Mouse (Mus musculus): Measurements from ENCODE around the gene Sdsl.

Sdsl gene

DNA sequence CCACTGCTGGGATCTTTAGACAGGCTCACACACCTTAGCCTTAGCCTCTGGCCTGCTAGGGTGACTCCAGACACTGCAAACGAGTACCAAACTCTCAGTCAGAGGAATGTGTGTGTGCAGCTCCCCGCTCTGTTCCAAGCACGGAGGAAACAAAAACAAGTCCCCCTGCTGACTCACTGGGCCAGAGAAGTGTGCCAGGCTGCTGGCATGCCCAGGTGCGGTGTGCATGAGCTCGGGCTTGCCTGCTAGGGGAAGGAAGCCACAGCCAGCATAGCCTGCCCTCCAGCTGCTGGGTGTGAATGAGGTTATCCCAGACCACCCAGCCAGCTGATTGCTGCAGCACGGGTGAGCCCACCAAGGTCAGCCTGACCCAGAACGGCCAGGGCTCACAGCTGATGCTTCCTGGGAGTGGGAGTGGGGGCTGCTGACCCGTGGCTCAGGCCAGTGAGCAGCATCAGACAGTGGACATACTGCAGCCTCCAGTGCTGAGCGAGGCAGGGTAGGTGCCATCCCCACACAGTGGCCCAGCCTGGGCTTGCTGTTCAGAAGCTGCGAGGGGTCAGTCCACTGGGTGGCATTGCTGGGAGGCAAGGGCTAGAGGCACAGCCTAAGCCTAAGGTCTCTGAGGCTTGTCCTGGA lies 22.6 kb upstream of the Sdsl start:
- intact Hi-C loops (cut with DNase I), result no loop called here

DNA sequence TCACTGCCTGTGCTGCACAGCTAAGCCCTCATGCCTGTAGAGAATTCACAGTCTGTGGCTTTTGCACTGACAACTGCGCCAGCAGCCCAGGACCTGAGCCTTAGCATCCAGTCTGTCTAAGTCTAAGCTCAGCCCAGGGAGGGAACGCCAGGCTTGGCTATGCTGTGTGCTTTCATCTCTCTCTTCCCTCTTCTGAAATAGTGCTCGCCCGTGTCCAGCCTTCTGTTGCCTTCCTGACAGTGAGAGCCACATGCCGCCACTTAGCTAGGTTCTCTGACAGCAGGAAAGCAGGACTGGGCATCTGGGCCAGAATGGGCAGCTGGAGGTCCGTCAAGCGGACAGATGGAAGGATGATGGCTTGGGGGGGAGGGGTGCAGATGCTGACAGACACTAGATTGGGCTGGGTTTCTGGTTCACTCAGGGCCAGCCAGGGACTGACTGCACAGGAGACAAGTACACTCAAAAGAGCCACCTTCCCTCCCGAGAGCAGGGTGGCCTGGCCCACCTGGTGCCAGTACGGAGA lies 21.3 kb upstream of the Sdsl start:
- intact Hi-C loops (cut with DNase I), result no loop called here

DNA sequence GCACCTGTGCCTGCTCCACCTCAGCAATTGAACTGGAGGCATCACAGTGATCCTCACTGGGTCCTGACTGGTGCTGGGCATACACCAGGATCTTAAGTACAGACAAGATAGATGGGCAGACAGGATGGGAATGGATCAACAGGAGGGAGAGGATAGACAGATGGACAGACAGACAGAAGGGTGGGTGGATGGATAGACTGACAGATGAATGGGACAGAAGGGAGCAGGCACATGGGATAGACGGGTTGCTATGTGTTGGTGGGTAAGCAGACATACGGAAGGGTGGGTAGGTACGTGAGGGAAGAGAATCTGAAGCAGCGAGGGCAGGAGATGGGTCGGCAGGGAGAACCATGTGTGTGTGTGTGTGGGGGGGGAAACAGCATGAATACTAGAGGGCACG lies 20.8 kb upstream of the Sdsl start:
- intact Hi-C loops (cut with DNase I), result no loop called here

DNA sequence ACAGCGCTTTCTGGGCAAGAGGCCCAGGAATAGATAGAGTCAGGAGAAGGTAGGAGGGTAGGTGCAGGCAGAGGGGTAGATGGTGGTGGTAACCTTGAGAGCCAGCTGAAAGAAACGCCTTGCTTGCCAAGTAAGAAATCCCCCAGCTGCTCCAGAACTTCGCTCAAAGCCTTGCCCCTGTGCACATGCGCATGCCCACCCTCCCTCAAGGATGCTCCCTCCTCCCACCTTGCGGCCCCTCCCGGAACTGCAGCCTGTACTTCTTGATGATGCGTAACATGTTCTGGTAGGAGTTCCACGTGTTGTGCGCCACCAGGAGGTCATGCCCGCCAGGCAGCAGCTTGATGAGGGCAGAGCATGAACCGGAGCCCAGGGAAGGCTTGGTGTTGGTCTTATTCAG lies 19.8 kb upstream of the Sdsl start:
- intact Hi-C loops (cut with DNase I), result no loop called here

DNA sequence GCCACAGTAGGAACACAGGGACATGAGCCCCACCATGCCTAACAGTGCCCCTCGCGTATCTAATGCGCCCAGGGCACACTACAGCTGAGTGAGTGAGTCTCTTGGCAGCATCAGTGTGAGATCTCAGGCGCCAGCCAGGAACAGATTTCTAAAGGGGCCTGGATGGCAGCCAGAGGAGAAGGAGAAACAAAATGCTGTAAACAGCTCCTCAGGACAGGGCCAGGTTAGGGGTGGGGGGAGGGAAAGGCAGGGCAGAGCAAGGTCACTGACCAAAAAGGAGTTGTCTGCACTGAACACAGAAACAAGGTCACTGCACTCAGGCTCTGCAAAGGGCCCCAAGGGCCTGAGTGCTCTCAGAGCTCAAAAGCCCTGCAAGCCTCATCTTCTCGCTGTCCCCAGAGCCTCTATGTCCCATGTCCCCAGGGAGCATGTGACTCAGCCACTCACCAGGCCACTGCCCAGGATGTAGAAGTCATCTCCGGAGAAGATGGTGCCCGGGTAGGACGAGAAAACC lies 18.1 kb upstream of the Sdsl start:
- intact Hi-C loops (cut with DNase I), result no loop called here

DNA sequence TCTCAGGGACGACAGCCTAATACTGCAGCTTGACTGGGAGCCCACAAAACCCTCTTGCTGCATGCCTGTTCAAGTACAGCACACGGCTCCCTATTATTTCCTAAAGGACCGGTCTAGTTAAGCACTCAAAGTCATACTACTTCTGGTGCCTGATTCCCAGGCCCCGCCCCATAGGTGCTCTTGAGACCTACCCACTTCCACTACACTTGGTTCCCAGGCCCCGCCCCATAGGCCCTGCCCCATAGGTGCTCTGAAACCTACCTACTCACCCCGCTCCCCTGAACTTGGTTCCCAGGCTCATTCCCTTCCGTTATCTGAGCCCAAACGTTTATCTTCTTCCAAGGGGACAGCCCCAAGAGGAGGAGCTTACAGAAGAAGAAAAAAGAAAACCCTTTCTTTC lies 15.2 kb upstream of the Sdsl start:
- intact Hi-C loops (cut with DNase I), result no loop called here

DNA sequence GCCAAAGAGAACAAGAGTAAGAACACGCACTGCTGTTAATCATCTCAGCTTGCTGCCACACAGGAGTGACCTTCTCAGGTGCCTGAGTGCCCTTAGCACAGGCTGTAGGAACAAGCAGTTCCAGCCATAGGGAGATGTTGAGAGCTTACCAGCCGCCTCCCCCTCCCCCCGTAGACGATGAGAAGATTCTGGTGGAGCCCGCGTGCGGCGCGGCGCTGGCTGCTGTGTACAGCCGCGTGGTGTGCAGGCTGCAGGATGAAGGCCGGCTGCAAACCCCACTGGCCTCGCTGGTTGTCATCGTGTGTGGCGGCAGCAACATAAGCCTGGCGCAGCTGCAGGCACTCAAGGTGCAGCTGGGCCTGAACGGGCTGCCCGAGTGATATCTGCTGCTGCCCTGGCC lies 10.8 kb upstream of the Sdsl start:
- intact Hi-C loops (cut with DNase I), result no loop called here

DNA sequence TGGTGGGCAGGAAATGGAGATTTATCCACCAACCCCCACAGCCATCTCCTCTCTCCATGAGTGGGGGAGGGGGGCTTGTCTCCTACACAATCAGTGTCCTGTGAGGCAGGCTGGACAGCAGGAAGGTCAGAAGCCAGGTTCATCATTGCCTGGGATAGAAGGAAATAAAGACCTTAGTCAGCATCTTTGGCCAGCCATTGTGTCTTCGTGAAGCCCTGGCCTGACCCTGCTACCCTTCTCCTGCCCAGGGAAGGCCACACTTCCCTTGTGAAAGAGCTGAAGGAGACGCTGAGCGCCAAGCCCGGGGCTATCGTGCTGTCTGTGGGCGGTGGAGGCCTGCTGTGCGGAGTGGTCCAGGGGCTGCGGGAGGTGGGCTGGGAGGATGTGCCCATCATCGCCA lies 8.6 kb upstream of the Sdsl start:
- intact Hi-C loops (cut with DNase I), result no loop called here

DNA sequence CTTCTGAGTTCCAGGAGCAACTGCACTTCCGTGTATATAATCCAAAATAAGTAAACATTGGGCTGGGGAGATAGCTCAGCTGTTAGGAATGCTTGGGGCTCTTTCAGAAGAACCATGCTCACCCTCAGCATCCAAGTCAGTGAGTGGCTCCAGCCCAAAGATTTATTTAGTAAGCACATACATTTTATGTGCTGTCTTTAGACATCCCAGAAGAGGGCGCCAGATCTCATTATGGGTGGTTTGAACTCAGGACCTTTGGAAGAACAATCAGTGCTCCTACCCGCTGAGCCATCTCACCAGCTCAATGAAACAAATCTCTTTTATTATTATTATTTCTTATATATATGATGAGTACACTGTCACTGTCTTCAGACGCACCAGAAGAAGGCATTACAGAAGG lies 6.9 kb upstream of the Sdsl start:
- intact Hi-C loops (cut with DNase I), result no loop called here

DNA sequence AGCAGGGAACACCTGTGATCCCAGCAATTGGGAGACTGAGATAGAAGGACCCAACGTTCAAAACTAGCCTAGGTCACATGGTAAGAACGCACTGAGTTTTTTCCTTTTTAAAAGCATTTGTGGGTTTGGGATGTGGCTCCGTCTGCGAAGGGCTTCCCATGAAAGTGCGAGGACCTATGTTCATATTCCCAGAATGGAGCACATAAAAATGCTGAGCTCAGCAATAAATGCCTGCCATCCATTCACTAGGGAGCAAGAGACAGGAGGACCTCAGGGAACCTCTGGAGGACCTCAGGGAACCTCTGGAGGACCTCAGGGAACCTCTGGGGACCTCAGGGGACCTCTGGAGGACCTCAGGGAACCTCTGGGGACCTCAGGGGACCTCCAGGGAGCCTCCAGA lies 5.4 kb upstream of the Sdsl start:
- intact Hi-C loops (cut with DNase I), result no loop called here

DNA sequence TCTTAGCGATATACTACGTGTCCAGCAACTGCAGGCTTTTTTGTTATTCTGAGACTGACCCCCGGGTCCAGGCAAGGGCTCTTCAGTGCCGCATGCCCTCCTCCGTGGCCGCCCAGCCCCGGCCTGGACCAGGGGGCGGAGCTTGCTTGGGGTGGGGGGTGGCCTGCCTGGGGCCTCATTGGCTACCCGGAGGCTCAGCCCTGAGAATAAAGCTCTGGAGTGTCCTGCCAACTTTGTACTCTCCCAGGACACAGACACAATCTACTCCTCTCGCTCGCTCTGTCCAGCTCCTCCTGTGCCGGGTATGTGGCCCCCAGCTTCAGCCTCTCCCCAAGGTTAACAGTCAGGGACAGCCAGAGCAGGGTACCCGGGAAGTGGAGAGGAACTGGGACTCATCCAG lies 3.7 kb upstream of the Sdsl start, which contains the start of gene Sds:
Gene Sds (plus strand): TSS at position 231 of the 400 bp plus-strand sequence.
- intact Hi-C loops (cut with DNase I), result no loop called here

DNA sequence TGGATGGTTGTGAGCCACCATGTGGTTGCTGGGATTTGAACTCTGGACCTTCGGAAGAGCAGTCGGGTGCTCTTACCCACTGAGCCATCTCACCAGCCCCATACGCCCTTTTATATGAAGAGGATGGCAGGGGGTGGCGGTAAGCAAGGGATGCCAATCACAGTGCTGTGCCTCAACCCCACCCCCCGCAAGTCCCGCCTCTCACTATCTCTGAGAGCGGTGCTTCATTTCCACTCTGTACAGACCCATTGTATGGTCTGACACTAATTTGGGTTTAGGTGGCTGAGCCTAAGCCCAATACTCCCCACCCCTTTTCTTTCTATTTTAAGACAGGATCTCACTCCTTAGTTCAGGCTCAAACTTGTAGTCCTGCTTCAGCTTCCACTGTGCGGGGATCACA lies 3.3 kb upstream of the Sdsl start:
- intact Hi-C loops (cut with DNase I), result no loop called here

DNA sequence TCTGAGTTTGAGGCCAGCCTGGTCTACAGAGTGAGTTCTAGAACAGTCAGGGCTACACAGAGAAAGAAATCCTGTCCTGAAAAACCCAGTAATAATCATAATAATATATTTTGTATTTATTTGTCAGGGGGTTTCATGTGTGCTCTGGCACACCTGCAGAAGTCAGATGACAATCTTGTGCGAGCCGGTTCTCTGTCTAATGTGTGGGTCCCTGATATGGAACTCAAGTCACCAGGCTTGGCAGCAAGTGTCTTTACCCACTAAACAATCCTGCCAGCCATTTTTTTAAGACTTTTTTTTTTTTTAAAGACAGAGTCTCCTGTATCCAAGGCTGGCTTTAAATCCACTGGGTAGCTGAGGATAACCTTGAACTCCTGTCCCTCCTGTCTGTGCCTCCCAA lies 751 bp upstream of the Sdsl start:
- intact Hi-C loops (cut with DNase I), result no loop called here

DNA sequence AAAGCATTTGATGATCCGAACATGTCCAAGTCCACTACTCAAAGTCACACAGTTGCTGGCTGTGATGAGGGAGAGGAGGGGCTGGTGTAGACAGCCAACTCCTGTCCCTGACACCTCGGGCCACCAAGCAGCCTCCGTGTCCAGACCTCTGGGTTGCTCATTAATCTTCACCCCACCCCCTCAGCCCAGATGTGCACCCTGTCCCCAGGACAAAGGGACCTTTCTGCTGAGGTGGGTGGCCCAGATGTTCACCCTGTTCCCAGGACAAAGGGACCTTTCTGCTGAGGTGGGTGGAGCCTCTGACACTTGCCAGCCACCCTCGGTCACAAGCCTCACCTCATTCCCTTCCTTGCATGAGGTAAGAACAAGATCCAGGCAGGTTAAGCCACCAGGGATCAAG lies 1.1 kb downstream of the Sdsl start:
- intact Hi-C loops (cut with DNase I), result no loop called here

DNA sequence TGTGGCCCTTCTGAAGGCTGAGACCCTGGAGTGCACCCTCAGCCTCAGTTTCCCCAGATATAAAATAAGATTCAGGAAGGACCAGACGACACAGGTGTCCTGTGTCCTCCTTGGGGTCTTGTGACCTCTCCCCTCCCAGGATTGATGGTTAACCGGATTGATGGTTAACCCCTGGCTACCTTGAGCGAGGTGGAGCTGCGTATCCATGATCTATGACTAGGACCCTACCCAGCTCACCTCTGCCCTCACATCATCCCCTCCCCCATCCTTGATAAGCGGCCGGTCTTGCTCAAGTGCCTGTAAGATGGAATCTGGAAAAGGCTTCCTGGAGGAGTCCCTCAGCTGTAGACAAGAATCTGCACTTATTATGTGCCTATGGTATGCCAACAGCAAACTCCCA lies 3.8 kb downstream of the Sdsl start:
- intact Hi-C loops (cut with DNase I), result no loop called here

DNA sequence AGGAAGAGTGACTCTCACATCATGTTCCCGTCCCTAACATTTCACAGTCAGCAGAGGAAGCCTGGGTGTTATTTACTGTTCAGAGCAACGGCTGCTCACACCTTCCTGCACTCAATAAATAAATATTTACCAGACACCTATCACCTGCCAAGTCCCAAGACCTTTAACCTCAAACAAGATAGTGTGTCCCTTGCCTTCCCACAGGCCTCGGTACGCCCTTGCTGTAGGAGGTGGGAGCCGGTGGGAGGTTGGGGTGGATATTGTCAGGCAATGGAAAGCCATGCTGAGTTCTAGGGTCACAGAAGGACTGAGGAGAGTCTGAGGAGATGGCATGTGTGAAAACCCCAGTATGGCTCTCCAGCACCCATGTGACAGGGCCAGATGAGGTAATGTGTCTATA lies 4.3 kb downstream of the Sdsl start:
- intact Hi-C loops (cut with DNase I), result no loop called here

DNA sequence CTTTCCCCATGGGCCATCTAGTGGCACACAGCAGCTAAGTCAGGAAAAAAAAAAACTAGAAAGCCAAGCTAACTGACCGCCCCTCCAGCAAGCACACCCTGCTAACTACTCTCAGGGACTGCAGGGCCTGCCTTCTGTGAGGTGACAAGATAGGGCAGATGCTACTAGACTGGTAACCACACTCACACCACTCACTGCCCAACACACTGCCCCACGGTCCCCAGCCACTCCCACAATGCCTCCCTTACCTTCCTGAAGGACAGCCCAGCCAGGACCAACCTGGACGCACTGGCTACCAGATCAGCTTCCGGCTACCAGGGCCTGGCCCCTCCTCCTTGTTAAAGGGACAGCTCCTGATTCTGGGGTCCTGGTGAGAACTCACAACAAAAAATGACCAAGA lies 5.6 kb downstream of the Sdsl start:
- intact Hi-C loops (cut with DNase I), result no loop called here

DNA sequence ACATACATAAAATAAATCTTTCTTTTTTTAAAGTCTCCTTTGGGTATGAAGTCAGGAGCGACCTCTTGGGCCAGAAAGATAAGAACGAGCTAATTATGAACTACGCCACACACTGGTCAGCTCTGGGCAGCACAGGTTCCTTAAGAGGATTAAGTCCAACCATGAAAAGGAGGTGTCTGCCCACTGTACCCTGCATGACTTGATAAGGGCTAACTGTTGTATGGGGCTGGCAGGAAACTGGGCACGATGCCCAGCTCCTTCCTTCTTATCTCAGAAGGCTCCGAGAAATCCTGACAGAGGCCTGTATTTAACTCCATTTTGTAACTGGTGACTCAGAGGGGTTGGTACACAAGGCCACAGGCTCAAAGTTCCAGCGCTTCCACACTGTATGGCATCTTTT lies 6.8 kb downstream of the Sdsl start:
- intact Hi-C loops (cut with DNase I), result no loop called here

DNA sequence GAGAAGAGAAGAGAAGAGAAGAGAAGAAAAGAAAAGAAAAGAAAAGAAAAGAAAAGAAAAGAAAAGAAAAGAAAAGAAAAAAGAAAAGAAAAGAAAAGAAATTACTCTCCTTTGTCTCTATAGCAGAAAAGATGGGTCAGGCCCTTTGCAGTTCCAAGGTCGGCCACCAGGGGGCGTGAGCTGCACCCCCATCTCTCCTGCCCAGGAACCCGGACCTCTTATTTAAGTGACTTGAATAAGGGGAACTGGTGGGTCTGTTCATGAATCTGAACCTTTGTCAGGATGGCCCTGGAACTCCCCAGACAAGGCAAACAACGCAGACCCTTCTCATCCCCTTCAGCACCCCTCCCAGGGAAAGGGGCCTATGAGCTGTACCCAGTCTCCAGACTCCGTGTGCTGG lies 7.5 kb downstream of the Sdsl start:
- intact Hi-C loops (cut with DNase I), result no loop called here

DNA sequence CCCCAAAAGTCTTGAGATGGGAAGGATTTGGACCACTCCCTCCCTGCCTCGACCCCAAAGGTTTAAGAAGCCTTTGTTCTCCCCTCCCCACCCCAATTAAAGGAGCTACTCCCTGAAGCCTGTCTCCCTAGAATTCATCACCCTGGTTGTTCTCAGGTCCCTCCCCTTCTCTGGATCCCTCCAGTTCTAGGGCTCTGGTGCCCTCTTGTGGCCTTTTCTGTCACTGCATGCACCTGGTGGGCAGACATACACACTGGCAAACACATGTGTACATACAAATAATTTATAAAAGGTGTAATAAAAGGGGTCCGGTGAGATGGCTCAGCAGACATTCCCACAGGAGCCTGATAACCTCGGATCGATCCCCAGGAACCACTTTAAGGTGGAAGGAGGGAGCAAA lies 8.3 kb downstream of the Sdsl start:
- intact Hi-C loops (cut with DNase I), result no loop called here

DNA sequence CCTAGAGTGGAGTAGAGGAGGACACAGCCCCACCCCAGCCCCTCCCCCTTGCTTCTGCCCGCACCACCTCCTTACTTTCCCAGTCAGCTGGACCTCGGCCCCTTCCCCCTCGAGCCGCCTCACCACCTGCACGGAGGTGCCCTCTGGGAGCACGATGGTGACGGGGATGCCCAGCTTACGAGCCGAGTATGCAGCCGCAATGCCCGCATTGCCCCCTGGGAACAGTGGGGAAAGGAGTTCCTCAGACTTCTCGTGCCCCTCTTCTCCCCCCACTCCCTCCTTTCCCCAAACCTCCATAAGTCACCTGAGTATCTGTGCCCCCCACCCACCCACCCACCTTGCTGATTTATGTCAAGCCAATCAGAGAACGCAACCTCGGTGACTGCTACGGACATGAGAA lies 10.7 kb downstream of the Sdsl start:
- intact Hi-C loops (cut with DNase I), result no loop called here

DNA sequence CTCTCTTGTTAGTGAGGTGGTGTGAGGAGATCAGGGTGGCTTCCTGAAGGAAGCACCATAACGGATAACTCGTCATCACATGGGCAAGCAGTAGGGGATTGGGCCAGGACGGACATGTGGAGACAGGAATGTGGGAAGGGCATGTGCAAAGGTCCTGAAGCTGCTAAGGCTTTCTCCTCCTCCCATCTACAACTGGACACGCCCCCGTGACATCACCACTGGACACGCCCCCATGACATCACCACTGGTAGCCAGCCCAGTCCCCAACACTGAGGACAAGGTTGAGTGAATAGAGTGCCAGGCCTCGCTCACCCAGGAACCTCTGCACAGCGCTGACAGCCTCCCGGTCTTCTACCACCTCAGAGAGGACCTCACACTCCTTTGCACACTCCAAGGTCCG lies 13.5 kb downstream of the Sdsl start:
- intact Hi-C loops (cut with DNase I), result no loop called here

DNA sequence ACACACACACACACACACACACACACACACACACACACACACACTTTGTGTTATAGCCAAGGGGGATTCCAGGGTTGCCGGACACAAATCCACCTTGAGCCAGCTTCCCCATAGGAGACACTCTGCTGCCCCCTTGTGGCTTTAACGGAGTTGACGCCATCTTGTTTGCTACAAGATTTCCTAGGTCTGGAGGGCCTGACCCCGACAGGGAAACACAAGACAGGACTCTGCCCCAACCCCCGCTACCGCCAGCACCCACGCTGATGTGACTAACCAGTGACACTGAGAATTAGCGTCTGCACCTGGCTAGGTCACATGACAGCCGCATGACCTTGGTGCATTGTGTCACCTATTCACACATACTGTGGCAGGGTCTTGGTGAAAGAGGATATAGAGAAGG lies 15.0 kb downstream of the Sdsl start:
- intact Hi-C loops (cut with DNase I), result no loop called here
